Mouse (Mus musculus) embryo, embryonic 10 days (tissue): ENCODE measurements around the gene Bcl2a1d.
"Not testable (repeated sequence)": the region's sequence is repeated elsewhere in the genome, so short reads cannot be mapped to it uniquely, and the experiment has no call there.

Source experiments
- DNase-seq: peaks from one replicate; pipeline ENCODE4 v3.0.0-alpha.2; 2015; ENCODE audit warnings: low spot score

Bcl2a1d gene

DNA sequence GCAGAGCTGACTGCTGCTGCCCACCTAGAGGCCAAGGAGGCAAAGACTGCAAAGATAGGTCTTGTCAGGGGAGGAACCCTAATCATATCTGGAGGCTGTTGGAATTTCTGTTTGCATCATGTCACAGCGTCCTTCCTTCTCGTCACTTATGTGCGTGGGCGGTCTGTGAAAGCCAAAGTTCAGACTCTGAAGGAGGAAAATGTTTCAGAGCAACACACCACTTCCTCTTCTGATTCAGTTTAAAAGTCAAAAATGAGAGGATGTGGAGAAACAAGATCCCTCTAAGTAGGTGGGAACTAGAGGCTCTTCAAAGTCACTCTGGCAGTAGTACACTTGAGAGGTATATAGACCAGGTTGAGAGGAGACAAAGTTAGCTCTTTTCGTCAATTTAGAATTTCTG, at the start of gene Bcl2a1d:
Gene Bcl2a1d, minus strand, starts transcription at position 187 of the 400 bp plus-strand sequence.
- DNase-seq, result not testable (repeated sequence)

DNA sequence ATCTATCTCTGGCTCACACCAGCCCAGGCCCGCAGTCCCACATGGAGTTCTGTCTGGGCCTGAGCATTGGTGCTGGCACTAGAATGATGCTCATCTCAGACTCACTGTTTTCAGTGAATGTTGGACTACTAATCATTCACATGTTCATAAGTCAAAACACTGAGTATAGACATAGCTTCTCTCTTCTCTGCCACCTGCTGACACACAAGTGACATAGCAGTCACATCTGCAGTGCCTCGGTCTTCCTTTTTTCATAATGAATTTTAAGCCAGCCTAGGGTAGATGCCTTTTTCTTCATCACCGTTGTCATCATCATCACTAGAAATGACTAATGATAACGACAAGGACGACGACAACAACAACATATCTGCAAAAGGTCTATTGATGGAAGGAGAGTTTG, 38.5 kb upstream of the Bcl2a1d start:
- not testable (repeated sequence) for DNase-seq

DNA sequence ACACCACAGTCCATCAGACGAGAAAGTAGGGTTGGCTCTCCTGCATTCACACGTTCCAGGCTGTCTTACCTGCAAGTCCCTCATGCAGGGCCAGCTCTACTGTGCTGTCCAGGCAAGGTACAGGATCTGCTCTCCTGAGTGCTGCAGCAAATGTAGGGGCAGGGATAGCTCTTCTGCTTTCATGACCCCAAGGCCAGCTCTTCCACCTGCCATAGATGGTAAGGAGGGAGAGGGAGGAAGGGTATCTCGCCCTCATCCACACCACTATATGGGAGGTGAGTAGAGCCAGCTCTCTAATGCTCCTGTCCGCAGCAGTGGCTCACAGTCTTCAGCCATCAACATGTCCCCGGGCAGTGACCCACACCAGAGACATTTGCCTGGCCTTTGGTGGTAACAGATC, 37.8 kb upstream of the Bcl2a1d start:
- not testable (repeated sequence) for DNase-seq

DNA sequence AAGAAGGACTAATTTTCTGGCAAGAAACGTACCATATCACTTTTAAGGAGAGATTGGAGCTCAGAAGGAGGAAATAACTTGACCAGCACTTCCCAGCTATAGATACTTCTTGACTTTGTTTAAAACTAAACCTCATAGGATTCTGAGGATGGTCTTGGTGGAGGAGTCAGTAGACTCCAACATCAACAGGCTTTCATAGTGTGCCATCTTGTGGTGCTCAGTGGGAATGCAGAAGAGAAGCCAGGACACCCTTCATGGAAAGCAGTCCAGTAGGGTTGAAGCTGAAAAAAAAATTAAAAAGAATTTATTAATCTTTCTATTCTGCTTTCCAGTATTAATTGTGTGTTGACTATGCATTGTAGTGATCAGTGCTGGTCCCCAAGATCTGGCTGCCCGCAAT, 15.0 kb upstream of the Bcl2a1d start:
- not testable (repeated sequence) for DNase-seq

DNA sequence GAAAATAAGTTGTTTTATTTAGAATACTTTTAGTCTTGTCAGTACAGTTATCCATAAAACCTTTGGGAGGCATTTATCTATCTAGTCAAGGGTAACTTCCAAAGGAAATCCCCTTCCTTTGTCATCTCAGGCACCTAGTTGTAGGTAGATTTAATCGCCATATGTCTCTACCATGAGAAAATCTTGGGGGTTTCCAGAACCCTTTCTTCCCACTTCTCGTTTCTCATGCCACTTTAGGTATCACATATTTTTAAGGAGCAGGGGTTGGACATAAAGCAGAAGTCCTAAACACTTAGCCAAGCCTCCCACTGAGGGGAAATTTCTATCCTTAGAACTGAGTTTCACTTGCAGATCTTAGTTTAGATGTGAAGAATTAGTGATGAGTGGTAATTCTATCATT, 14.3 kb upstream of the Bcl2a1d start:
- not testable (repeated sequence) for DNase-seq

DNA sequence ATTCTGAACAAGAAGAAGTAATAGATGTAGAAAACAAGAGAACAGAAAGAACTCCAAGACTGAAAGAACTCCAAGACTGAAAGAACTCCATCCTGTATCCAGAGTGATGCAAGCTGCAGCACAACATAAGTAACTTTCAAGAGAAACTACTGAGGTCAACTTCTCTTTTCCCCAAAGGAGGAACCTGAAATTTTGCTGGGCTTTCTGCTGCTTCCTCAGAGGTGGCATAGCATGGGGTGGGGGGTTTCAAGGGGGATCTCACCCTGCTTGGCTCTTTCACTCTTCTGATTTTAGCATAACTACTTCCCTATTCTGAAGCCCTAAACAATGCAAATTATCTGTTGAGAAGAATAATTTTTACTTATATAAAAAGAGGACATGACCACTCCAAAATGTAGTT, 3.6 kb upstream of the Bcl2a1d start:
- DNase-seq, result not testable (repeated sequence)

DNA sequence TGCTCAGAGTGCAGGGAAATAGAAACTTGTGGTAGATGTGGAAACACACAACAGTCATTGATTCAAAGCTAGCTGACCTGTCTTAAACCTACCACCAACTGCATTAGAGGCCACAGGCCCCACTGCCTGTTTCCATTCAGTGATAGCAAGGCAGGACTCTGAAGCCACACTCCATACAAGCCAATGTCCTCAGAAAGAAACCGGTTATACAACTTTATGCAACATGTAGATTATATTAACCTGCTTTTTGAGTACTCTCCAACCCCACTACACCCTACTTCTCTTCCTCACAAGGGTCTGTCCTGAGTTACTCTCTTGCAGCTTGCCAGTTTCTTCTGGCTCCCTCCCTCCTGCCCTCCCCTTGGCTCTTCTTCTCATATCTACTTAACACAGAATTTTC, 1.5 kb upstream of the Bcl2a1d start:
- DNase-seq, result not testable (repeated sequence)

DNA sequence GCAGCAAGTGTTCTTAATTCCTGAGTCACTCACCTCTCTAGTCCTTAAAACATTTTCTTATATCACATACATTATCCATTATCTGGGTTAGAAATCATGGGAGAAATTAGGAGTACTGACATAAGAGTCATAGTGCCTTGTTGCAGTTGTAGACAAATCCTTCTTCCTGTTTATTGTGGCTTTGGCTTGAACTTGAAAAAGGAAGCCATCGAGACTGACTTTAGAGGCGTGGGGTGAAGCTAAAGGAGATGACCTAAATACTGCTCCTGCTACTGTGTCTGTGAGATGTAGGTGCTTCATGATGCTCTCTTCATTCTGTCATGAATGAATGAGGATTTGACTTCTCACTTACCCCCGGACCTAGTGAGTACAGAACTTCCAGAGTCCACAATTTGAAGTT, 620 bp upstream of the Bcl2a1d start:
- not testable (repeated sequence) for DNase-seq

DNA sequence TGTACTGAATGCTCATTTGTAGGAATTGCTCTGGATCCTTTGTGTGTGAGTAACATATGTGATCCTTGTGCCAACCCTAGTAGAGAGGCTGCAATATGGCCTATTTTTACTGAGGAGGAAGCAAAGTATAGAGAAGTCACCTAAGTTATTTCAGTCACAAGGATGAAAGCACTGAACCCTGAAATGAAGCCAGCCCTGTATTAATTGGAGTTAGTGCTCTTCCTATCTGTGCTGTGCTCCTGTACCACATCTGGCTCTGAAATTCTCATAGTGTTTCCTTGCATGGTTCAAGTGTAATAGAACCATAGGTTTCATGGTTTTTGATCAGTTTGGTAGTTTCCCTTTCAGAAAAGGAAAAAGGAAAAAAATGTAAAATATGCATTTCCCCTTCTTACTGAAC, 3.4 kb downstream of the Bcl2a1d start:
- DNase-seq, result not testable (repeated sequence)

DNA sequence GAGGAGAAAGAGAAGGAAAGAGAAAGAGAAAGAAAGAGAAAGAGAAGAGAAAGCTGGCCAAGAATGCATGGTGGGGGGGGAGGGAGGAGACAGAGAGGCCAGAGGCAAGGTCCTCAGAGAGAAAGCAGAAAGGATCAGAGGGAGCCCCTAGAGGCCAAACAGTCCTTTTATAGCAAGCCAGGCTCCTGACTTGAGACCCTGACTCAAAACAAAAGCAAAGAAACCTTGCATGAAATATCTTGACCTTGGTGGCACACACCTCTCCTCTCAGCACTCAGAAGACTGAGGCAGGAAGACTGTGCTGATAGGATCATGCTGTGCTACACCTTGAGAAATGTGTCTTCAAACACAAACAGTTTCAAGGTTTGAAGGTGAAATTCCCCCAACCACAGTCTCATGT, 10.1 kb downstream of the Bcl2a1d start:
- not testable (repeated sequence) for DNase-seq

DNA sequence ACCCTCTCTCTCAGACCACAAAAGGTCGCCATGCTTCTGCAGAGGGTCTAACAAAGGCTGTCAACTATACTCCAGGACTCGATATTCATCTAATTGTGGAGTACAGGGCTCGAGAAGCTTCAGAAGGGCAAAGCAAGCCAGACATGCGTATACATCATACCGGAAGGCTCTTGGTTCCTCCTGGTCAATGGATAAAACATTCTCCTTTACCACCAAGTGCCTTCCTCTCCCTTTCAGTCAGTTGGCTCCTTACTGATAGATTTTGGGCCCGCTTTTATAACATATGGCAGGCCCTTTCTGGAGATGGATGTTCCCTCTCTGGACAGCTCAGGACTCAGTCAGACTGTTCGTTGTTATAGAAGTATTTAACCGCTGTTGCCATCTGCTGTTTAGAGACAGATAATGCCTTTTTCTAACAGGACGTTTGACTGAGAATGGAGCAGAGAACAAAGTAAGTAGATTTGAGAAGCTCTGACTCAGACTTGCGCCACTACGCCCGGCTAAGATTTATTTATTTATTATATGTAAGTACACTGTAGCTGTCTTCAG, 11.7 kb downstream of the Bcl2a1d start, which contains the start of gene Mthfsl:
Gene Mthfsl, minus strand, starts transcription at position 308 of the 549 bp plus-strand sequence.
- not testable (repeated sequence) for DNase-seq

DNA sequence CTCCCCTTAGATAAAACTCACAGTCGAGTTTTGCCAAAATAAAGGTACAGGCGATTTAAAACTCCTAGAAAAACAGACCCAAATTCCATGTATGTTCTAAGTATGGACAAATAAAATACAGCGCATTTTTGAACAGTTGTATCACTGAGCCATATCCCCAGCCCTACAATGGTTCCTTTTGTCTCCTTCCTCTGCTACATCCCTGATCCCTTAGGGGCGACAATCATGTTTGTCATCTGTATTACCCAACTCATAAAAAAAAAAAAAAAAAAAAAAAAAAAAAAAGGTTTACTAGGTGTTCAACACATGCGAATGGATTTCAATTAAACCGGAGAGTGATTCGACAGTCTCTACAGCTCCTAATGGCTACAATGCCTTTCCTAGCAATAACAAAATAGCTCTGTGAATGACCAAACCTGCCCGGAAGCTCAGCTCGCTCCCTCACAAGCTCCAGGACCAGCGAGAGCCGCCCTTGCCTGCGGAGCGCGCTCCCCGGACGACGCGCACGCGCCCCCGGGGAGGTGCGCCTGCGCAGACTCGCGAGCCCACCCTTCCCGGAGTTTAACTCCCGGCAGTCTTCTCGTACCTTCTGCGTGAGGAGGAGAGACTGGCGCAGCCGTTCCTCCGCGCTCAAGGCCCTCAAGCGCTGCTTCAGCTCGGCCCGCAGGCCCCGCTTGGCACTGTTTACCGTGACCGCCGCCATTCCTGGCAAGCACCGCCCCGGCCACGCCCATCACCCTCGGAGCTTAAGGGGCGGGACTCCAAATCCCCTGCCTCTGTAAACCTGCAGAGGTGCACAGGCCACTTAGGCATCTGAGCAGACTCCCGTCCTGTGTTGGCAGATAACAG, 12.4 kb downstream of the Bcl2a1d start:
- peak; percentile 23 for DNase-seq

DNA sequence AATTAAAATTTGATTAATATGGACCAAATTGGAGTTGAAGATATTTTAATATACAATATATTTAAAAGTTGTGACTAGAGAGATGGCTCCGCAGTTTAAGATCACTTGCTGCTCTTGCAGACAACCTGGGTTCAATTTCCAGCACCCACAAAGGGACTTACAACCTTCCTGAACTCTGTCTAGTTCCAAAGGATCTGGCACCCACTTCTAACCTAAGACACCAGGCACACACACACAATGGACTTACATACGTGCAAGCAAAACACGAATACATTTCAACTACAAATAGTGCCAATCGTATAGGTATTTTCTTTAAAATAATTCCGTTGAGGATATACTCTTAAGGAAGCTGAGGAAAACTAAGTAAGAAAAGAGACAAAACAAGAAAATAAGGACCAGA, 13.1 kb downstream of the Bcl2a1d start:
- DNase-seq, result not testable (repeated sequence)

DNA sequence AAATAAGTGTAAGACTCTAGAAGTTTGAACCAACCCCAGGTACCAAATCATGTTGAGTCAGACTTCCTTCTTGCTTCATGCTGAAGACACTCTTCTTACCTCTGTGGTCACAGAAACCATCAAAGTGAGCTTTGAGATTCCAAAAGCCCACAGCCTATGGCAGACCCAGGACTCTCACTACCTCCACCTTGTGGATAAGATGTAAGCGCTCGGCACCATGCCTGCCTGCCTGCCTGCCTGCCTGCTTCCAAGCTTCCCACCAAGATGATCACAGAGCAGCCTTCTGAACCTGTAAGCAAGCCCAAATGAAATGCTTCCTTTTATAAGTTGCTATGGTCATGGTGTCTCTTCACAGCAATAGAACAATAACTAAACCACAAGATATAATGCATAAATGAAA, 13.6 kb downstream of the Bcl2a1d start:
- DNase-seq, result peak; percentile 29

DNA sequence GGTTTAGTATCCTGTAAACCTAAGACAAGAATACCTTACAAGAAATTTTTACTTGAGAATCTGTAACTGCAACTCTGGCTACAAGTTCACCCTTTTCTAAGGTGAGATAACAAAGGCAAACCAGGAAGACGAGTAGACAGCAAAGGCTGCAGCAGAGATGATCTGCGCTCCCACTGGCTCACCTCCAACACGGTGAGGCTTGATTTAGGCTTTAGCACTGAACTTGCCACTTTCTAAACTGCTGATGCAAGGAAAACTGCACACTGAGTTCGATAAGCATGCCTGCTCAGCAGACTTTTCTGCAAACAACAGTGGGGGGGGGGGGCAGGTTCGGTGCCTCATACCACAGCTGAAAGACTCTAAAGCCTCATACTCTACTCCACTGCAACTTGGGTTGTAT, 17.2 kb downstream of the Bcl2a1d start:
- not testable (repeated sequence) for DNase-seq

DNA sequence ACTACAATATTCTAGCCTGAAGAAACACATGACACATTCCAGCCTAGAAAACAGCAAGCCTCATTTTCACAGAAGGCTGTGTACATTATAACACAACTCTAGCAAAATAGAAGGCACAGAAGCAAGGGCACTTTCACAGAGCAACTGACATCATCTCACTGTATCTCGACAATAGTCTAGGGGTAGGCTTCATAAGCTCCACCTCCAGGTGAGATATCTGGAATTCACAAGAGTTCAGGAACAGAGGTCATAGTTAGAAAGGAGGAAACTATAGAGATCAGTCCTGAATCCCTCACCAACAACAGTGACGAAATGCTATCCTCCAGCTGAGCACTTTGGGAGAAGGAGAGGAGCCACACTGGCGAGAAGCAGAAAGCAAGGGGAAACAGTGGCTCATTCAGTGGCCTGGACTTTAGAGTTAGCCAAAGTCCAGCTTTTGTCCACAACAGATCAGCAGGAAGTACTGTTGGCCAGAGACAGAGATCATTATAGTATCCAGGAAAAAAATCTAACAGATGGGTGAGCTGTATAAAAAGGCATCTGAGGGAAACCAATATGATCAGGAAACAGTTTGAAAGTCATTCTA, 19.5 kb downstream of the Bcl2a1d start:
- not testable (repeated sequence) for DNase-seq

DNA sequence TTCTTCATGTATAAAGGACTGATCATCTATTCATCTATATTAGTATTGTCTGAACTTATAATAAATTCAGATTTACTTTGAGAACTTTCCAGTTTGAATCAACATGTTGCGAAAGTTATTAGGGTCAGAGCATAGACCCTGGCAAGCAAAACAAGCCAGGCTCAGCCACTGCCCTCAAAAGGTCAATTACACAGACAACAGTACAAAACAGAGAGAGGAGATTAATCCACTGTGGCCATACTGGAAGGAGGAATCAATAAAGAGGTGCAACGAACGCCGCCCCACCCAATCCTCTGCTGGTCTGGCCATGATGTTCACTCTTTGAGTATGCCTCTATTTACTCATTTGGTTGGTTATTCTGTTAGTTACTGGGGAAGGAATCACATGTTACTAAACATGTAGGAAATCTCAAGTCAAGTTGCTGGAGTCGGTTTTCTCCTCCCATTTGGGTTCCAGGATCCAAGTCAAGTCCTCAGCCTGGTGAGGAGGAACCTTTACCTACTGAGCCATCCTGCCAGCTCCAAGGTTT, 20.7 kb downstream of the Bcl2a1d start:
- DNase-seq, result not testable (repeated sequence)

DNA sequence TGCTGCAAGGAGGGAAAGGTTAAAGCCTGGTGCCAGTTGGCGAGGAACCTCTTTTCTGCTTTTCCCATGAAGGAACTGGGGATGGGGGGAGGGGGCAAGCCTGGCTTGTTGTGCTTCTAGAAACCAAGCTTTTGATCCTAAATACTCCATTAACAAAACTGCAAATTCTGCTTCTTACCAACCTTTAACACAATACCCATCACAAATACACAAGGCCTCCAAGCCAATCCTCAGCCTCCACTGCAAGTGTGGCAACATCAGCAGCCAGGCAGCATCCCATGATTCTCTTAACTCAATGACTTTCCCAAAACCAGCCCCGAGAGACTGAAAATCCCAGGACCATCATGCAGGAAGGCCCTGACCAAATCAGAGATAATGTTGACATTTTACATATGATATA, 21.3 kb downstream of the Bcl2a1d start:
- DNase-seq, result not testable (repeated sequence)

DNA sequence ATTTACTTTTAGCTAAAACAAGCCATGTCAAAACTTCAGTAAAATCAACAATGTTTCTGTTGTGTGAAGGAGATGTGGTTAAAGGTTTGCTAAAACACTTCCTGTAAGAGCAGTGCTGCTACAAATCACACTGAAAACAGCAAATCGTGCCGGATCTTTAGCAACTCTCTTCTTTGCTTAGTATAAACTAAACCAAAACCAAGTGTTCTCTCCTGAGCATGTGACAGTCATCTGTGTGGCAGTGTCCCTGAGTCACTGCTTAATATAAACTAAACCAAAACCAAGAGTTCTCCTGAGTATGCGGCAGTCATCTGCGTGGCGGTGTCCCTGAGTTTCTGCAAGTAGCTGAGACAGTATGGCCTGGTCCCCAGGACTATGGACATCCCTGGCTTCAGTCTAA, 21.9 kb downstream of the Bcl2a1d start:
- DNase-seq, result not testable (repeated sequence)

DNA sequence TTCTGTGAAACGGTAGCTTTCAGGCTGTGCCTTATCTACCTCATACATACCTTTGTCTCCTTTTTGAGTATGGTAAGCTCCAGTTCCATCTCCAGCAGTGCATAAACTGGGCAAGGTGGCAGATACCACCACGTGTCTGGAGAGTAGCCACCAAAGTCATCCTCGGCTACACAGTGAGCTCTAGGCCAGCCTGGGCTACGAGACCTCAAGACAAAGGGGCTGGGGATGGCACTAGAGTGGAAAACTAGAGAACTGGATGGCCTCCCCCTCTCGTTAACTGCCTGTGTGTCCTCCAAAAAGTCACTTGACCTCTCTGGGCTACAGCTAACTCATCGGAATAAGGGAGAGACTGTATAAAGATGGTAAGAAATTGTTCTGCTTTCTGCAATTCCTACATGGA, 22.4 kb downstream of the Bcl2a1d start:
- DNase-seq, result no peak

DNA sequence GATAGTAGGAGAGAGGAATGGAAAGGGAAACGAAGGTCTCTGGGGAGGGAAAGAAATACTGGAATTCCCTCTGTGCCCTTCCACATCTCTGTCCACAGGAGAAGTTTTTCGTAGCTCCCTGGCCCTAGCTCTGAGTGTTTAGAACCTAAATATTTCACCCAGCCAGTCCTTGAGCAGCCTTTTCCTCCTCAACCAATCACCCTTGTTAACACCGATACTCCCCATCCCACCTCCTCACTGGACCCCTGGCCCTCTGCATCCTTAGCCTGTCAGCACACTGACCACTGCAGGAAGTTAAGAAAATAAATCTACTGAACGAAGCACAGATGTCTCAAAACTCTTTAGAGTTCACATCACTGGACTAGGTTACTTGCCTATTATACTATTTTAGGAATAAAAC, 25.0 kb downstream of the Bcl2a1d start:
- DNase-seq, result peak; percentile 4

DNA sequence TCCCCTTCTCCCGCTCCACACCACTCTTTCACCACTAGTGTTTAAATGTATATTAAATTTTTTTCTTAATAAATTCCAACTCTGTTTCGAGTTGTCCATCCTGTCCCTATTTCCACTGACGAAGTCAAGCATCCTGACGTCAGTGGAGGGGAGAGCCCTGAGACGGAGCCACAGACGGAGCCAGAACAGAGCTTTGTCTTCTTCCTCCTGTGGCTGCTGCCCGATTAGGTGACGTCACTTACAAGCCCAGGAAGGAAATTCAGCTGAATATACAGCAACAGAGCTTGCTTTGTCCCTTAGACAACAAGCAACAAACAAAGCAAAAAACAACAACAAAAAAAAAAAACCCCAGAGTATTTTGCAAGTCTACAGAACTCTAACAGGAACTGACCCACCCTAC, 26.6 kb downstream of the Bcl2a1d start:
- not testable (repeated sequence) for DNase-seq

DNA sequence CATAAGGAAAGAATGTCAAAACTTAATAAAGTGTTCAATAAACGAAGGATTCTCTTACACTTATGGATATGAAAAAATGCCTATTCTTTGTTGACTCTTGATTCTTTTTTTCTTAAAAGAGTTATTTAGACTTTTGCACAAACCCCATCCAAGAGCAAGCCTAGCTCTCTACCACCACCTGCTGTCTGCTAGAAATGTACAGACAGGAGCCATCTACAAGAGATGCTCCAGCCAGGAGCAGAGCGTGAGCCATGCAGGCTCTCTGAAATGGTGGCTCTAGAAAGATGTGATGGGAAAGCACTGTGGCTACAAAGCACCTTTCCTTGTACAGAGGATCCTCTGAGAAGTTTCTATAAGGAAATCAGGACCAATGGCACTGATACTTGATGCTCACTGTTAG, 33.0 kb downstream of the Bcl2a1d start:
- not testable (repeated sequence) for DNase-seq
